8 mouse cellular contexts compared by ENCODE assay signal in genomic region chr10:81232580-81233225, GRCm38 (mm10). TPM values are rescaled to one million over a fixed set of nuclear protein-coding genes. Genes with fewer than 3 reads are reported as not detected.
A peak's percentile ranks its signal among the peaks of the same experiment; 100 is the strongest.
DNase-seq lines count a peak whose midpoint lies in the region; ATAC-seq and TF ChIP-seq lines count a peak whose summit lies in the region.

Zfr2 (plus strand) TSS chr10:81233155.

- H3K9ac ChIP-seq in embryonic facial prominence, embryonic 15.5 days: peak within 1 kb of the TSS; percentile 77
- peak within 1 kb of the TSS; percentile 72 for H3K9ac ChIP-seq in limb, embryonic 14.5 days (ENCODE audit: low read depth, low read length, severe bottlenecking)
- H3K9ac ChIP-seq in midbrain, postnatal 0 days (replicated peaks; ENCODE audit: low read length, poor library complexity, severe bottlenecking): peak within 1 kb of the TSS; percentile 97

- no peaks in the 10 kb centered on the region for H3K9me3 ChIP-seq in embryonic facial prominence, embryonic 15.5 days (replicated peaks)
- H3K9me3 ChIP-seq in limb, embryonic 14.5 days (ENCODE audit: control insufficient read depth, low read length): no peaks in the 10 kb centered on the region
- no peaks in the 10 kb centered on the region for H3K9me3 ChIP-seq in midbrain, postnatal 0 days (ENCODE audit: low read length)

- peaks cover 35% of the 10 kb centered on the region for H3K27me3 ChIP-seq in embryonic facial prominence, embryonic 15.5 days
- peaks cover 35% of the 10 kb centered on the region for H3K27me3 ChIP-seq in limb, embryonic 14.5 days (ENCODE audit: control insufficient read depth, insufficient read depth, low read length)
- H3K27me3 ChIP-seq in midbrain, postnatal 0 days (ENCODE audit: insufficient read depth, low read length): no peaks in the 10 kb centered on the region

- H3K4me3 ChIP-seq in bone marrow, adult 2 months (replicated peaks; ENCODE audit: control insufficient read depth, low read depth, low read length): peak within 1 kb of the TSS; percentile 59
- peak within 1 kb of the TSS; percentile 78 for H3K4me3 ChIP-seq in embryonic facial prominence, embryonic 15.5 days (replicated peaks)
- H3K4me3 ChIP-seq in limb, embryonic 14.5 days (replicated peaks; ENCODE audit: low read length): peak within 1 kb of the TSS; percentile 71
- H3K4me3 ChIP-seq in midbrain, postnatal 0 days (ENCODE audit: low read depth, low read length): peak within 1 kb of the TSS; percentile 71

- no peak within 1 kb of the TSS for H3K27ac ChIP-seq in bone marrow, adult 2 months (ENCODE audit: control insufficient read depth, insufficient read depth, low read depth, low read length, poor library complexity)
- H3K27ac ChIP-seq in embryonic facial prominence, embryonic 15.5 days (replicated peaks): 0 out of 2 replicates have a peak within 1 kb of the TSS, but pooled peaks have one; percentile 41
- no peak within 1 kb of the TSS for H3K27ac ChIP-seq in limb, embryonic 14.5 days (replicated peaks; ENCODE audit: low read depth, low read length)
- H3K27ac ChIP-seq in midbrain, postnatal 0 days (ENCODE audit: low read depth, low read length): peak within 1 kb of the TSS; percentile 48

- TF ChIP-seq POLR2A in bone marrow, adult 2 months (IDR thresholded peaks at IDR 0.05; ENCODE audit: borderline replicate concordance, control insufficient read depth, low read depth, low read length): peak; percentile 57; the same call in 1 of the 2 replicates
- TF ChIP-seq POLR2A in limb, embryonic 14.5 days (IDR thresholded peaks at IDR 0.05; ENCODE audit: borderline replicate concordance, extremely low read depth, insufficient read depth, insufficient read length): no peak

- TF ChIP-seq CTCF in bone marrow, adult 2 months (IDR thresholded peaks at IDR 0.05; ENCODE audit: control insufficient read depth, insufficient read depth, low read length): no peak
- no peak for TF ChIP-seq CTCF in midbrain, postnatal 0 days (IDR thresholded peaks at IDR 0.05)

- no peaks in the 10 kb centered on the region for H3K4me1 ChIP-seq in bone marrow, adult 2 months (ENCODE audit: control insufficient read depth, insufficient read depth, low read length)
- H3K4me1 ChIP-seq in embryonic facial prominence, embryonic 15.5 days: peaks cover 40% of the 10 kb centered on the region
- H3K4me1 ChIP-seq in limb, embryonic 14.5 days (ENCODE audit: control insufficient read depth, insufficient read depth, low read length): peaks cover 12% of the 10 kb centered on the region
- H3K4me1 ChIP-seq in midbrain, postnatal 0 days (ENCODE audit: insufficient read depth, low read length): peaks cover 15% of the 10 kb centered on the region

- peak within 1 kb of the TSS; percentile 59 for H3K4me2 ChIP-seq in embryonic facial prominence, embryonic 15.5 days (replicated peaks)
- H3K4me2 ChIP-seq in limb, embryonic 14.5 days (replicated peaks; ENCODE audit: low read depth, low read length, severe bottlenecking): peak within 1 kb of the TSS; percentile 81
- H3K4me2 ChIP-seq in midbrain, postnatal 0 days (ENCODE audit: low read depth, low read length, poor library complexity, severe bottlenecking): peak within 1 kb of the TSS; percentile 67

- peak; percentile 87 for ATAC-seq in embryonic facial prominence, embryonic 15.5 days (ENCODE audit: insufficient number of reproducible peaks, low FRiP score, low TSS enrichment, low read depth)
- peak; percentile 88 for ATAC-seq in limb, embryonic 14.5 days (ENCODE audit: low FRiP score, low read depth)
- ATAC-seq in midbrain, postnatal 0 days (ENCODE audit: low FRiP score): peak; percentile 78

- peak; percentile 84 for DNase-seq in 416B (ENCODE audit: low read depth)
- DNase-seq in heart, adult 8-10 months (ENCODE audit: low spot score): peak; percentile 55
- peak; percentile 93 for DNase-seq in kidney, adult 9 months
- peak; percentile 59 for DNase-seq in limb, embryonic 14.5 days (ENCODE audit: low spot score)
- DNase-seq in midbrain, postnatal 0 days (ENCODE audit: low spot score): peak; percentile 86
- DNase-seq in spleen, postnatal 14 days (ENCODE audit: low spot score in 2 of 2): peak; percentile 78 to 86

- H3K36me3 ChIP-seq in embryonic facial prominence, embryonic 15.5 days: no peaks in the 10 kb centered on the region
- no peaks in the 10 kb centered on the region; the same call in 1 of the 2 replicates for H3K36me3 ChIP-seq in limb, embryonic 14.5 days (ENCODE audit: control insufficient read depth, insufficient read depth, low read length)
- H3K36me3 ChIP-seq in midbrain, postnatal 0 days (ENCODE audit: insufficient read depth, low read length): no peaks in the 10 kb centered on the region; the same call in 1 of the 2 replicates

- 8% methylated on average over 29 of the region's 29 CpGs for WGBS in bone marrow, adult 2 months
- 8% methylated on average over 29 of the region's 29 CpGs for WGBS in embryonic facial prominence, embryonic 15.5 days
- WGBS in limb, embryonic 14.5 days: 11% methylated on average over 29 of the region's 29 CpGs
- WGBS in midbrain, postnatal 0 days: 9% methylated on average over 27 of the region's 29 CpGs

RNA-seq across cellular contexts. Expression of gene Zfr2, which starts in this region (rescaled TPM):
- polyA plus RNA-seq in bone marrow, adult 2 months (2011; ENCODE audit: insufficient read depth, insufficient read length, low replicate concordance, missing spikeins): 0.32 and 2.5 TPM in 2 replicates
- polyA plus RNA-seq in embryonic facial prominence, embryonic 15.5 days (2015; fragmentation: Nextera tagmentation; extraction: Ambion mirVana): 13.7 and 16.0 TPM in 2 replicates
- total RNA-seq in heart, adult 8-10 months (2022): 1 to 10 TPM; 1.6 to 3.1 (median 2.7) TPM
- 39.7 and 44.7 TPM in 2 replicates for polyA plus RNA-seq in limb, embryonic 14.5 days (2012; rRNA removed)
- 9.7 and 10.5 TPM in 2 replicates for polyA plus RNA-seq in limb, embryonic 14.5 days (2014; fragmentation: Nextera tagmentation; extraction: Ambion mirVana)
- 61.3 and 70.2 TPM in 2 replicates for total RNA-seq in midbrain, postnatal 0 days (2014; rRNA removed)
- polyA plus RNA-seq in midbrain, postnatal 0 days (2015; fragmentation: Nextera tagmentation; extraction: Ambion mirVana): 24.9 and 25.3 TPM in 2 replicates

Comparison
In these comparisons a context has a peak if more than half of its experiments do, and no peak if none do; other contexts are left out.
1. RNA of gene Zfr2 (total RNA-seq): 61.3 to 70.2 TPM in midbrain, postnatal 0 days; 1.6 to 3.1 TPM in heart, adult 8-10 months; every median in the first group is over 10 times any median in the second.
2. H3K27ac ChIP-seq: peak in embryonic facial prominence, embryonic 15.5 days (single experiment) and midbrain, postnatal 0 days (single experiment); none in bone marrow, adult 2 months (single experiment) and limb, embryonic 14.5 days (single experiment).
3. Peak in every context shown above with its lines, with median percentiles within 50 percentile points of each other: DNase-seq, H3K4me3 ChIP-seq, ATAC-seq, H3K4me2 ChIP-seq and H3K9ac ChIP-seq.